ENCODE assay signal across 26 mouse cellular contexts in genomic region chr7:64082651-64083050, GRCm38 (mm10).
DNase-seq lines count a peak whose midpoint lies in the region; ATAC-seq and TF ChIP-seq lines count a peak whose summit lies in the region.
"Had no signal": no experiment of that assay in that cellular context is flagged by ENCODE, and none has a peak within 500 bp of the region (broad histone marks: within the 10 kb centered on the region; RNA-seq: fewer than 3 reads in every experiment).

No protein-coding gene starts in this region.

- ATAC-seq in forebrain, postnatal 0 days = no peak
- peak; percentile 38; the same call in 1 of the 2 replicates for ATAC-seq in hindbrain, embryonic 15.5 days (ENCODE audit: low FRiP score, low read depth)
- ATAC-seq in hindbrain, embryonic 16.5 days = no peak
- no peak for ATAC-seq in midbrain, embryonic 11.5 days (ENCODE audit: low FRiP score)
- ATAC-seq: forebrain, embryonic 13.5 days; forebrain, embryonic 16.5 days had no signal

- TF ChIP-seq CTCF in forebrain, postnatal 0 days (IDR thresholded peaks at IDR 0.05; ENCODE audit: low read depth) = no peak
- TF ChIP-seq CTCF in thymus, adult 2 months (IDR thresholded peaks at IDR 0.05; ENCODE audit: borderline replicate concordance, control insufficient read depth, extremely low read depth, insufficient read depth, low read length, poor library complexity) = no peak

- no peaks in the 10 kb centered on the region for H3K36me3 ChIP-seq in forebrain, embryonic 10.5 days (replicated peaks)
- H3K36me3 ChIP-seq in forebrain, postnatal 0 days (ENCODE audit: insufficient read depth) = no peaks in the 10 kb centered on the region
- H3K36me3 ChIP-seq in hindbrain, embryonic 15.5 days = no peaks in the 10 kb centered on the region
- no peaks in the 10 kb centered on the region for H3K36me3 ChIP-seq in hindbrain, embryonic 16.5 days (ENCODE audit: control insufficient read depth, insufficient read depth, low read length)
- H3K36me3 ChIP-seq in midbrain, embryonic 11.5 days (ENCODE audit: control insufficient read depth, insufficient read depth, low read length) = no peaks in the 10 kb centered on the region
- no peaks in the 10 kb centered on the region for H3K36me3 ChIP-seq in midbrain, embryonic 10.5 days
- H3K36me3 ChIP-seq in thymus, adult 2 months (ENCODE audit: control insufficient read depth, insufficient read depth, low read length) = no peaks in the 10 kb centered on the region
- H3K36me3 ChIP-seq: embryonic facial prominence, embryonic 10.5 days; embryonic facial prominence, embryonic 13.5 days; hindbrain, embryonic 10.5 days; hindbrain, embryonic 13.5 days had no signal

- no peak overlapping the region for H3K4me3 ChIP-seq in forebrain, embryonic 10.5 days
- no peak overlapping the region for H3K4me3 ChIP-seq in forebrain, postnatal 0 days (ENCODE audit: low read depth, low read length)
- H3K4me3 ChIP-seq in hindbrain, embryonic 15.5 days = no peak overlapping the region
- H3K4me3 ChIP-seq in hindbrain, embryonic 16.5 days (ENCODE audit: low read length) = no peak overlapping the region
- H3K4me3 ChIP-seq in midbrain, embryonic 11.5 days (ENCODE audit: low read depth, low read length) = no peak overlapping the region
- H3K4me3 ChIP-seq in midbrain, embryonic 10.5 days = no peak overlapping the region
- no peak overlapping the region for H3K4me3 ChIP-seq in thymus, adult 2 months (ENCODE audit: control insufficient read depth, insufficient read depth, low read length)
- H3K4me3 ChIP-seq: embryonic facial prominence, embryonic 10.5 days; embryonic facial prominence, embryonic 13.5 days; erythroblast, embryonic 14.5 days; forebrain, embryonic 13.5 days; gastrocnemius, adult 2 months; hindbrain, embryonic 10.5 days; hindbrain, embryonic 13.5 days had no signal

- no peaks in the 10 kb centered on the region; the same call in 1 of the 2 replicates for H3K9me3 ChIP-seq in forebrain, embryonic 10.5 days
- no peaks in the 10 kb centered on the region for H3K9me3 ChIP-seq in forebrain, postnatal 0 days (ENCODE audit: low read length)
- no peaks in the 10 kb centered on the region for H3K9me3 ChIP-seq in hindbrain, embryonic 15.5 days
- no peaks in the 10 kb centered on the region for H3K9me3 ChIP-seq in hindbrain, embryonic 16.5 days (ENCODE audit: control insufficient read depth, low read length)
- no peaks in the 10 kb centered on the region for H3K9me3 ChIP-seq in midbrain, embryonic 11.5 days (ENCODE audit: control insufficient read depth, low read length)
- H3K9me3 ChIP-seq in midbrain, embryonic 10.5 days (replicated peaks) = no peaks in the 10 kb centered on the region
- H3K9me3 ChIP-seq: embryonic facial prominence, embryonic 13.5 days; forebrain, embryonic 13.5 days; hindbrain, embryonic 10.5 days; hindbrain, embryonic 13.5 days had no signal

- TF ChIP-seq POLR2A in thymus, adult 2 months (IDR thresholded peaks at IDR 0.05; ENCODE audit: control insufficient read depth, extremely low read depth, insufficient read depth, low read length, poor library complexity) = no peak

- H3K27ac ChIP-seq in forebrain, embryonic 10.5 days = no peak overlapping the region
- no peak overlapping the region for H3K27ac ChIP-seq in forebrain, postnatal 0 days (ENCODE audit: low read depth, low read length)
- no peak overlapping the region for H3K27ac ChIP-seq in hindbrain, embryonic 15.5 days (replicated peaks)
- H3K27ac ChIP-seq in hindbrain, embryonic 16.5 days (ENCODE audit: low read depth, low read length) = no peak overlapping the region
- no peak overlapping the region for H3K27ac ChIP-seq in midbrain, embryonic 11.5 days (ENCODE audit: low read depth, low read length)
- no peak overlapping the region for H3K27ac ChIP-seq in midbrain, embryonic 10.5 days (replicated peaks)
- no peak overlapping the region for H3K27ac ChIP-seq in thymus, adult 2 months (ENCODE audit: control insufficient read depth, insufficient read depth, low read length)
- H3K27ac ChIP-seq: embryonic facial prominence, embryonic 10.5 days; embryonic facial prominence, embryonic 13.5 days; forebrain, embryonic 13.5 days; gastrocnemius, adult 2 months; hindbrain, embryonic 10.5 days; hindbrain, embryonic 13.5 days had no signal

- H3K4me2 ChIP-seq in forebrain, postnatal 0 days (ENCODE audit: low read depth) = no peak overlapping the region
- H3K4me2 ChIP-seq in hindbrain, embryonic 15.5 days = no peak overlapping the region
- H3K4me2 ChIP-seq in hindbrain, embryonic 16.5 days (ENCODE audit: low read length) = no peak overlapping the region
- H3K4me2 ChIP-seq in midbrain, embryonic 11.5 days = no peak overlapping the region
- H3K4me2 ChIP-seq: embryonic facial prominence, embryonic 13.5 days; forebrain, embryonic 13.5 days; heart, embryonic 11.5 days; hindbrain, embryonic 13.5 days had no signal

- 83% methylated on average over 5 of the region's 5 CpGs for WGBS in forebrain, embryonic 10.5 days
- WGBS in forebrain, postnatal 0 days = 87% methylated on average over 5 of the region's 5 CpGs
- WGBS in hindbrain, embryonic 15.5 days = 80% methylated on average over 5 of the region's 5 CpGs
- WGBS in hindbrain, embryonic 16.5 days = 87% methylated on average over 5 of the region's 5 CpGs
- 85% methylated on average over 5 of the region's 5 CpGs for WGBS in midbrain, embryonic 11.5 days
- 82% methylated on average over 5 of the region's 5 CpGs for WGBS in midbrain, embryonic 10.5 days
- WGBS in thymus, adult 2 months = 88% methylated on average over 5 of the region's 5 CpGs

- H3K9ac ChIP-seq in forebrain, postnatal 0 days = no peak overlapping the region
- H3K9ac ChIP-seq in hindbrain, embryonic 15.5 days = no peak overlapping the region
- no peak overlapping the region for H3K9ac ChIP-seq in hindbrain, embryonic 16.5 days (ENCODE audit: low read depth, low read length)
- no peak overlapping the region for H3K9ac ChIP-seq in midbrain, embryonic 11.5 days (ENCODE audit: low read length)
- H3K9ac ChIP-seq: embryonic facial prominence, embryonic 13.5 days; forebrain, embryonic 13.5 days; hindbrain, embryonic 13.5 days had no signal

- H3K4me1 ChIP-seq in forebrain, embryonic 10.5 days = no peaks in the 10 kb centered on the region
- no peaks in the 10 kb centered on the region for H3K4me1 ChIP-seq in forebrain, postnatal 0 days (ENCODE audit: insufficient read depth)
- no peaks in the 10 kb centered on the region for H3K4me1 ChIP-seq in hindbrain, embryonic 15.5 days (replicated peaks)
- H3K4me1 ChIP-seq in hindbrain, embryonic 16.5 days (ENCODE audit: control insufficient read depth, insufficient read depth, low read depth, low read length) = no peaks in the 10 kb centered on the region
- no peaks in the 10 kb centered on the region for H3K4me1 ChIP-seq in midbrain, embryonic 11.5 days (ENCODE audit: control insufficient read depth, insufficient read depth, low read length)
- H3K4me1 ChIP-seq in midbrain, embryonic 10.5 days = no peaks in the 10 kb centered on the region
- H3K4me1 ChIP-seq in thymus, adult 2 months (replicated peaks; ENCODE audit: control insufficient read depth, insufficient read depth, low read length) = peaks cover 3% of the 10 kb centered on the region; the same call in 1 of the 2 replicates
- H3K4me1 ChIP-seq: embryonic facial prominence, embryonic 10.5 days; embryonic facial prominence, embryonic 13.5 days; forebrain, embryonic 13.5 days; hindbrain, embryonic 10.5 days; hindbrain, embryonic 13.5 days had no signal

- DNase-seq in forebrain, embryonic 10.5 days (ENCODE audit: extremely low spot score, low spot score) = peak; percentile 12
- DNase-seq in forebrain, postnatal 0 days = no peak
- peak; percentile 69 for DNase-seq in midbrain, embryonic 11.5 days (ENCODE audit: low spot score, missing footprints)
- no peak for DNase-seq in midbrain, embryonic 10.5 days (ENCODE audit: low spot score)
- DNase-seq in thymus, postnatal 4 days = peak; percentile 5
- no peak for DNase-seq in thymus, adult 2 months
- DNase-seq: adrenal gland, adult 2 months; adrenal gland, postnatal 14 days; cerebellum, adult 11-12 months; cerebellum, adult 8-10 months; cerebellum, postnatal 10 days; cerebellum, postnatal 36 days; embryo, embryonic 11 days; gastrocnemius, adult 2 months; gastrocnemius, postnatal 14 days; heart, adult 18-20 months had no signal

- no peaks in the 10 kb centered on the region for H3K27me3 ChIP-seq in forebrain, embryonic 10.5 days (ENCODE audit: poor library complexity, severe bottlenecking)
- H3K27me3 ChIP-seq in forebrain, postnatal 0 days (ENCODE audit: insufficient read depth, low read length) = no peaks in the 10 kb centered on the region
- no peaks in the 10 kb centered on the region for H3K27me3 ChIP-seq in hindbrain, embryonic 15.5 days
- no peaks in the 10 kb centered on the region for H3K27me3 ChIP-seq in hindbrain, embryonic 16.5 days (replicated peaks; ENCODE audit: control insufficient read depth, insufficient read depth, low read length)
- no peaks in the 10 kb centered on the region for H3K27me3 ChIP-seq in midbrain, embryonic 11.5 days (ENCODE audit: control insufficient read depth, insufficient read depth, low read length)
- H3K27me3 ChIP-seq in midbrain, embryonic 10.5 days (ENCODE audit: low read depth, poor library complexity, severe bottlenecking) = no peaks in the 10 kb centered on the region
- no peaks in the 10 kb centered on the region for H3K27me3 ChIP-seq in thymus, adult 2 months (ENCODE audit: control insufficient read depth, insufficient read depth, low read length)
- H3K27me3 ChIP-seq: embryonic facial prominence, embryonic 13.5 days; forebrain, embryonic 13.5 days; hindbrain, embryonic 13.5 days had no signal

Comparison
In these comparisons a context has a peak if more than half of its experiments do, and no peak if none do; other contexts are left out.
1. DNase-seq: peak in forebrain, embryonic 10.5 days (single experiment), midbrain, embryonic 11.5 days (single experiment) and thymus, postnatal 4 days (single experiment); none in forebrain, postnatal 0 days (single experiment), midbrain, embryonic 10.5 days (single experiment) and thymus, adult 2 months (single experiment).